Mouse (Mus musculus) Patski (cell line): ENCODE measurements at regions not wholly inside any gene's neighbourhood (a gene's known extent, or its start where the extent isn't known, plus 50 kb on each side); places are given as distances from the start of the nearest gene placed in this dataset.

Experiments
- ATAC-seq: fragments of 100-300 bp; one replicate; pipeline ENCODE4 v1.8.0; 2021
- CTCF ChIA-PET: fragments of 350-600 bp; sonication (Branson Sonifier 250); formaldehyde crosslinking; loops from one replicate; lab custom pipeline; 2022; ENCODE audit warnings: inconsistent platforms; lab: Charles Lee
- POLR2A ChIA-PET: fragments of 350-600 bp; sonication (Branson Sonifier 250); formaldehyde crosslinking; loops from one replicate; lab custom pipeline; 2022; ENCODE audit warnings: antibody characterized with exemption, inconsistent platforms; lab: Charles Lee
- DNase-seq: peaks from one replicate; pipeline ENCODE4 v3.0.0-alpha.2; 2011; ENCODE audit warnings: low read depth, low spot score
- H3K27me3 ChIP-seq: fragments of 371-371 bp; one replicate; pipeline ENCODE4 v1.5.1; 2021
- CTCF ChIP-seq: fragments of 100-300 bp; IDR thresholded peaks from one replicate; pipeline ENCODE4 v1.5.1; 2021
- in situ Hi-C: fragments of 300-500 bp; cut with MboI; formaldehyde crosslinking; loops from 3 replicates; pipeline ENCODE4 v1.11.1; 2018; ENCODE audit warnings: low pct_unique_long_range_greater_than_20kb, mixed read lengths

- CTCF ChIA-PET = interaction anchor here (0.7 to 1.5 kb wide), 5 partner anchors 26 to 207 kb away, joined by 3 to 6 read pairs (median 4); partner anchors contain the start of gene Tbl1xr1
- DNase-seq (no peak), ATAC-seq (no peak)
- no peak for TF ChIP-seq CTCF
- in situ Hi-C loops = loop anchor here (5.0 to 25.0 kb wide), 8 partner anchors 51 to 1279 kb away; no protein-coding TSS in a partner anchor
- no peaks in the 10 kb centered on the region for H3K27me3 ChIP-seq
- POLR2A ChIA-PET = interaction anchor here (0.7 to 2.0 kb wide), 4 partner anchors 28 to 213 kb away, joined by 3 to 14 read pairs (median 4); partner anchors contain the start of gene Tbl1xr1
These were observed 140.2 kb upstream of the Tbl1xr1 start for GRCm38 (mm10) chr3:21936262-21936603.

DNA sequence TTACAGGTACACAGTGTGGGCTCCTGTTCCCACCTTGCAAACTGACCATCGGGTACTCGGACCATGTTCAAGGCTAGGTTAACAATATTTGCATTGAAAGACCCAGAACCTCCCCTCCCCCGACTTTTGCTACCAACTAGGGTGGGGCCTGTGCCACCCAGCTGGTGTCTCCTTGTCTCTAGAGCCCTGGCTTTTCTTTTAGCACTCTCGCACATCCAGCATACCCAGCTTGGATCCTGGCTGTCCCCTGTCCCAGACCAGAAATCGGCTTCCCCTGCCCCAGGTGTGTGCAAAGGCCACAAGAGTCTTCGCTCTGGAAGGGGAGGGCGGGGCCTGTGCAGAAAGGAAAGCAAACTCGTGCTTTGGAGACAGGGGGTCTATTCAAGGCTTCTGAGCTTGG is 139.8 kb upstream of the Tbl1xr1 start:
- TF ChIP-seq CTCF = no peak
- ChIA-PET CTCF (interaction anchor here (0.7 to 1.5 kb wide), 5 partner anchors 26 to 207 kb away, joined by 3 to 6 read pairs (median 4); partner anchors contain the start of gene Tbl1xr1), POLR2A (interaction anchor here (0.7 to 2.0 kb wide), 4 partner anchors 27 to 212 kb away, joined by 3 to 14 read pairs (median 4); partner anchors contain the start of gene Tbl1xr1)
- DNase-seq (no peak), ATAC-seq (no peak)
- H3K27me3 ChIP-seq = no peaks in the 10 kb centered on the region
- in situ Hi-C loops = loop anchor here (5.0 to 25.0 kb wide), 8 partner anchors 51 to 1279 kb away; no protein-coding TSS in a partner anchor

DNA sequence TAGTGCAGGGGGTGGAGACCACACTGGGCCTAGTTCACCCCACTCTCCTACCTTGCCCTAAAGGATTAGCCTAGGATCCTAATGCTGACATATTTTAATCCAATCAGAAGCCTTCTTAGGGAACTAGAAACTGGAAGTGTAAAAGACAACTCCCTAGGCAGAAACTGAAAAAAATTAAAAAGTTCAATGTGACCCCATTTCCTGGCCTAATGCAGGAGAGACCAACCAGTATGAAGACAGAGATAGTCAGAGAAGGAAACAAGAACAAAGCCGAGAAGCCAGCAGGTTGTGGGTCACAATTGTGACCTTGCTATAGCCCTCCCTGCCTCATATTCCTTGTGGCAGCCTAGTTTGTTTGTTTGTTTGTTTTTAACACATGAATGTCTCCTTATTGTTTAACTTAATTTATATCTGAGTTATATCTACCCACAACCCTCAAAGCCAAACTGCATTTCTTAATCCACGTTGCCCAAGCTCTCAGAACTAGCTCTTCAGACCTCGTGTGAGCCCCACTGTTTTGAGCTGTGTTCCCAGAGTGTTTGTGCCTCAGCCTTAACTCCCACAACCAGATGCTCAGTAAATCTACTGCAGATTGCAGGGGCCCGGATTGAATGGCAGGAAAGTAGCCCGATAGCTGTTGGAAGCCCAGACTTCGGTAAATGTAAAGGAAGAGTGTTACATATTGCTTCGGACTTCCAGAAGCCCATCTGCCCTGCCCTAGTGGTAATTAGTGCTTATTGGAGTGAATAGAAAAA is 139.0 kb upstream of the Tbl1xr1 start:
- TF ChIP-seq CTCF = no peak
- in situ Hi-C loops = loop anchor here (5.0 to 25.0 kb wide), 8 partner anchors 50 to 1280 kb away; no protein-coding TSS in a partner anchor
- H3K27me3 ChIP-seq = no peaks in the 10 kb centered on the region
- no peak for DNase-seq
- ChIA-PET CTCF (interaction anchor here (1.2 to 1.5 kb wide), 3 partner anchors 12 to 154 kb away, joined by 3 read pairs; no protein-coding TSS in a partner anchor), POLR2A (interaction anchor here (2.0 kb wide), 1 partner anchor 139 kb away, joined by 14 read pairs; the partner anchor contains the start of gene Tbl1xr1)
- no peak for ATAC-seq

DNA sequence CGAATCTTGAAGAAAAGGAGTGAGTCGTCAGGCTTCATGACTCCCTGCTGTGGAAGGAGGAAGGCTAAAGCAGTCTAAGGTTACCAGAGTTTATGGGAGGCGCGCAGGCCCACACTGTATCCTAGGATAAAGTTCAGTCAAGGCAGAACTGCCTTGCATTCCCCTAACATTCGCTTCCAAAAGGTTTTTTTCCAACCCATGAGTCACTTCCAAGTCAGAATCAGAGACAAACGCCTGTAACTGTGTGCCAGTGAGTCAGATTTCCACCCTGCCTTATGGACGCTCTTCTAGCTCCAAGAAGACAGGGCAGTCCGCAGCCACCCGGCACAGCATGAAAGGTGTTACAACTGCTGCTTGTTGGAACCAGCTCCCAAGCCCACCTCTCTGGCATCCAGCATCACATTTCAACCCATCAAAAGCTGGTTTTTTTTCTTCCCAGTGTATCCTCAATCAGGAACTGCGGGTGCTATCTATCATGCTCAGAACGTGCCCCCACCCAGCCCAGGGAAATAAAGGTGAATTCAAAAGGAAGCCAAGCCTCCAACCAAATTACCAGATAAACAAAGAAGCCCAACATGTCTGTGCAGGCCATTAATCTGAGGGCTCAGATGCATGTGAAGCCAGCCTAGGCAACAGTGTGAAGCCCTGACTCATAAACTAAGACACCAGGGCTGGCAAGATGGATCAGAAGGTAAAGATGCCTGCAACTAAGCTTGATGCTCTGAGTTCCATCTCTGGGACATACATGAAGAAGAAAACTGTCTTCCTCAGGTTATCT is 138.2 kb upstream of the Tbl1xr1 start:
- ChIA-PET POLR2A (no interaction called here), CTCF (interaction anchor here (0.7 to 1.5 kb wide), 5 partner anchors 12 to 78 kb away, joined by 3 read pairs; no protein-coding TSS in a partner anchor)
- TF ChIP-seq CTCF = no peak
- no peak for DNase-seq
- in situ Hi-C loops = loop anchor here (5.0 to 25.0 kb wide), 8 partner anchors 49 to 1281 kb away; no protein-coding TSS in a partner anchor
- H3K27me3 ChIP-seq = no peaks in the 10 kb centered on the region
- peak; percentile 58 for ATAC-seq

- ATAC-seq (no peak), DNase-seq (no peak)
- no peaks in the 10 kb centered on the region for H3K27me3 ChIP-seq
- ChIA-PET POLR2A (no interaction called here), CTCF (no interaction called here)
- in situ Hi-C loops = loop anchor here (5.0 to 25.0 kb wide), 8 partner anchors 48 to 1282 kb away; no protein-coding TSS in a partner anchor
- TF ChIP-seq CTCF = no peak
These were observed 136.7 kb upstream of the Tbl1xr1 start for GRCm38 (mm10) chr3:21939738-21940137.

DNA sequence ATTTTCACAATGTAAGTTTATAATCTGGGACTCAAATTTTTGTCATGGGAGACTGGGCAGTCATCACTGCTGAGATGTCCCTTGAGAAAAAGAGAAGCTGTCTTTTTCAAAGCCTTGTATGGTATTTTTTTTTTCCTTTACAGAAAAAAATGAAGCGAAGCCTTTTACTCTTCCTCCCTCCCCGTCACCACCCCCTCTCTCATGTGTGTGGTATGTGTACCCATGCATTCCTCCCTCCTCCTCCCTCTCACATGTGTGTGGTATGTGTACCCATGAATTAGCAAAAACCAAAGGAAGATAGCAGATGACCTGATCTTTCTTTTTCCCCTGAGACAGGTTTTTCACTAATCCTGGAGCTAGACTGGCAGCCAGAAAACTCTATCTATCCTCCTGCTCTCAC is 134.9 kb upstream of the Tbl1xr1 start:
- TF ChIP-seq CTCF = no peak
- no peaks in the 10 kb centered on the region for H3K27me3 ChIP-seq
- no peak for ATAC-seq
- ChIA-PET POLR2A (interaction anchor here (1.1 kb wide), 1 partner anchor 10 kb away, joined by 5 read pairs; no protein-coding TSS in a partner anchor), CTCF (interaction anchor here (1.0 to 2.6 kb wide), 3 partner anchors 12 to 188 kb away, joined by 3 to 9 read pairs (median 5); no protein-coding TSS in a partner anchor)
- in situ Hi-C loops = loop anchor here (25.0 kb wide), 1 partner anchor 246 kb away; no protein-coding TSS in a partner anchor
- no peak for DNase-seq

DNA sequence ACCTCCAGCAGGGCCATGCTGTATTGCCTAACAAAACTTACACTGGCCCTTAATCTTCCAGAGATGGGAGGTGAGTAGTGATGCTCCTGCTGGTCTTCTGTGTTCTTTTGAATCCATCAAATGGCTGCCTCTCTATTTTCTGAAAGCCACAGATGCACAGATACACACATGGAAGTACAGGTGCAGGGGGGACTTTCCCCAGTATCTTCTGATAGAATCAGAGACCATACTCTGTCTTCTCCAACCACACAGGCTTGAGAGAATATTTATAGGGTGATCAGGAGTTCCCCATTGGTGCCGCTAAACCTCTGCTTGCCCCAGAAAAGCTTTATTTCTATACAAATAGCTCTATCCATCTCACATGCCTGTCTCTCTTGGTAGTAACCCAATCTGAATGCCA is 133.5 kb upstream of the Tbl1xr1 start:
- no peaks in the 10 kb centered on the region for H3K27me3 ChIP-seq
- CTCF ChIA-PET = interaction anchor here (1.4 to 2.6 kb wide), 2 partner anchors 10 to 201 kb away, joined by 4 to 9 read pairs; no protein-coding TSS in a partner anchor
- in situ Hi-C loops = loop anchor here (25.0 kb wide), 1 partner anchor 244 kb away; no protein-coding TSS in a partner anchor
- ATAC-seq (no peak), DNase-seq (no peak)
- TF ChIP-seq CTCF = no peak
- POLR2A ChIA-PET = no interaction called here

DNA sequence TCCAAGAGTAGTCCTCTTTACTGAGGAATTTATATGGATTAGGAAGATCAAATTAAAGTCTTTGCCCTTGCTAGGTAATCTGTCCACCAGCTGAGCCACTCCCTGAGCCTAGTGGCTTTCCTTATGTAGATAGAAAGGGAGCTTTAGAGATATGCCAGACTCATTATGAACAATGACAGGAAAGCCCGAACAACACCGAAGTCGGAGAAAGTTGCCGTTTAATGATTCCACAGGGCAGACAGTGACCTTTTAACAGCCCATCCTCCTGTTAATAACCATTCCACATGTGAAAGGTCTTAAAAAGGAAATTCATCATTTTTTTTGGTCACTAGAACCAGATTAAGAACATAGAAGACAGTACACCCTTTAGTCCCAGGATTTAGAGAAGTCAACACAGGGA is 130.7 kb upstream of the Tbl1xr1 start:
- in situ Hi-C loops = loop anchor here (25.0 kb wide), 1 partner anchor 242 kb away; no protein-coding TSS in a partner anchor
- POLR2A ChIA-PET = no interaction called here

GRCm38 (mm10) chr3:21947320-21948073 is 129.0 kb upstream of the Tbl1xr1 start:
- TF ChIP-seq CTCF = no peak
- DNase-seq = no peak
- no peaks in the 10 kb centered on the region for H3K27me3 ChIP-seq
- in situ Hi-C loops = loop anchor here (25.0 kb wide), 1 partner anchor 240 kb away; no protein-coding TSS in a partner anchor
- ChIA-PET CTCF (interaction anchor here (1.3 to 3.2 kb wide), 3 partner anchors 13 to 18 kb away, joined by 5 to 7 read pairs (median 5); no protein-coding TSS in a partner anchor), POLR2A (no interaction called here)
- ATAC-seq = no peak

More for the DNA sequence above, 130.7 kb upstream of the Tbl1xr1 start:
- DNase-seq (no peak), ATAC-seq (no peak)
- CTCF ChIA-PET = interaction anchor here (2.3 to 3.2 kb wide), 2 partner anchors 15 to 17 kb away, joined by 5 to 7 read pairs; no protein-coding TSS in a partner anchor
- TF ChIP-seq CTCF = no peak
- H3K27me3 ChIP-seq = no peaks in the 10 kb centered on the region
